Mouse (Mus musculus): ENCODE results near the gene Gm19965.

Gene Gm19965

DNA sequence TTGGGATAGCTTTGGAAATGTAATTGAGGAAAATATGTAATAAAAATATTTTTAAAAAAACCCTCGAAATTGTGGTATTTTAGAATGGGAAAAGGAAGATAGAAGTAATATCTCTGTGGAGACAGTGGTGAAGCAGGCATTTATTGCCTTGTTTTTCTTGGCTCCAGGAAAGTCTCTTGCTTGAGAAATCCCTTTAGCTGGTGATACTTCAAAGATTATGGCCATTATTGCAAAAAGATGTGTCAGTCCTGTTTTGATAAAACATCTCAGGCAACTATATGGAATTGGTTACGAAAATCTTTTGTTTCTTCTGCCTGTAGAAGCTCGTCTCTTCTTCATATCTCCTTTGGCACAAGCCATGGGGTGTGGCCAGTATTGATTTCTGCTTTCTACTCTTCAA, at the start of gene Gm19965:
TSS of gene Gm19965 (plus strand) at position 301 of the 400 bp plus-strand sequence.
- DNase-seq (ENCODE audit: low spot score), result no peak

DNA sequence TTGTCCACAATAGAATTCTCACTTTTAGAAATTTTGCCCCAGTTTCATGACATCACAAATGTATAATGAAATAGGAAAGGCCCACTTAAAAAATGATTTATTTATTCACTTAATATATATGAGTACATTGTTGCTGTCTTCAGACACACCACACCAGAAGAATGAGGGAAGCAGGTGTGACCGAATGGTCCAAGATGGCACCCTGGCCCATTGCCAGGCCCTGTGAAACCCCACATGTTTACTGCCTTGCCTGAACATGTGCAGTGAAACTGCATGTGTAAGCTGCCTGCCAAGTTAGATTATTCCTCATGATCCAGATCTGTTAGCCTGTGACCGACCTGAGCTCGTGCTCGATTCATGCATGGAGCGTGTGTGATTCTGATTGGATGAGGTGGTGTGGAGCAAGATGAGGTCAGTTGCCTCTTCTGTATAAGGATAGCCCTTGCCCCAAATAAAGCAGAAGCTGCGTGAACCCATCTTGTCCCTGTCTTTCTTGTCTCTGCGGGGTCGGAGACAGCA, 20.3 kb upstream of the Gm19965 start:
- DNase-seq (ENCODE audit: low spot score), result no peak
